Mouse (Mus musculus): ENCODE data around the gene Qser1. TPM values are rescaled to one million over a fixed set of nuclear protein-coding genes. Genes with fewer than 3 reads are reported as not detected.
A peak's percentile ranks its signal among the peaks of the same experiment; 100 is the strongest.
"Not testable (repeated sequence)": the region's sequence is repeated elsewhere in the genome, so short reads cannot be mapped to it uniquely, and the experiment has no call there.

Gene Qser1
- polyA plus RNA-seq, 1 experiment from 2014 or later: 18.6 TPM

DNA sequence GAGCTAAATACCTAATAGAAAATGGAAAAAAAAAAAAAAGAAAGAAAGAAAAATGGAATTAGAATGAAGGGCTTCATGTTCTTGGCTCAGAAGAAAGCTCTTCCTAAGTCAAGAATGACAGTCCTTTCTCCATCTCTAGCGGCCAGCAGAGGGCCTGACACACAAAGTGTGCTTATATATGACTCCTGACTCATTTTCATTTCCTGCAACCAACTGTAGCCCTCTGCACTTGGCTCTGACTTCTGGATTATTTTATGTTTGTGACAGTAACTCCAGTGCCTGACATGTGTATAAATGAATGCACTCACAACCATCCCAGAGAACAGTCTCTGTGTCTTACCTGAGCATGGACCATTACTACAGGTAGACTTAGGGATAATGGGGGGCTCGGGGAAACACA is 31.1 kb upstream of the Qser1 start:
- Histone ChIP-seq H3K27me3 (ENCODE audit: insufficient read depth, low read length) (peaks cover 14% of the 10 kb centered on the region; the same call in 1 of the 2 replicates), H3K9me3 (ENCODE audit: low read depth, low read length) (no peaks in the 10 kb centered on the region), H3K4me3 (ENCODE audit: low read depth, low read length) (no peak overlapping the region), H3K4me1 (ENCODE audit: insufficient read depth) (no peaks in the 10 kb centered on the region), H3K27ac (ENCODE audit: low read depth) (no peak overlapping the region), H3K9ac (no peak overlapping the region), H3K4me2 (no peak overlapping the region), H3K36me3 (ENCODE audit: insufficient read depth) (no peaks in the 10 kb centered on the region)
- 38% methylated on average over 2 of the region's 2 CpGs for WGBS
- DNase-seq: peak; percentile 67
- ATAC-seq (ENCODE audit: insufficient read depth): no peak
- TF ChIP-seq CTCF (IDR thresholded peaks at IDR 0.05; ENCODE audit: low read depth): peak; percentile 51

DNA sequence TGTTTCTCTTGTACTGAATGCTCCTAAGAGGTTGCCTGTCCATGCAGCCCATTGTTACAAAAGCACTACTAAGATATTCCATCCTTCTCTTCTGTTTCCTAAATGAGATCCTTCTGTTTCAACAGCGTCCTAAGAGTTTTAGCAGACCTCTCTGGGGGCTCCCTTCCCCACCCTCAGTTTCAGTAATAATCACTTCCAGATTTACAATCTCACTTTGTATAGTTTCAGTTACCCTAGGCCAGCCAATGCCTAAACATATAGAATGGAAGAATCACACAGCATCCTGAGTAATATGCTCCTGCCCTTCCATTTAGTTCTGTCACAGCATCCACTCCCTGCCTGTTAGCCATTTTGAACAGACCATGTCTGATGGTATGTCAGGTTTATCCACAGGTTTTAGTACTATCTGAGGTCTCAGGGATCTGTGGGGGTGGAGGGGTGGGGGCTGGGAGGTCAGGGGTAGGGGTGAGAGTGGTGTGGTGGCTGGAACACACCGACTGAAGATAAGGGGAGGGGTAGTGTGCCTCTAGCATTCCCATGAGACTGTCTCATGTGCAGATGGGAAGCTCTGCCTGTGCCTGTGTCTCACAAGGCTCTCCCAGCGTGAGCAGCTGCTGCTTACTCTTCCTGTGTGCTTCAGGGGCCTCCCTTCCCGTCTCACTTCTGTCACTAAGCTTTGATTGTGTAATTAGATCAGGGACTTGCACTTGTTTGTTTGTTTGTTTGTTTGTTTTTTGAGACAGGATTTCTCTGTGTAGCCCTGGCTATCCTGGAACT is 30.3 kb upstream of the Qser1 start:
- H3K27me3 ChIP-seq (ENCODE audit: insufficient read depth, low read length): peaks cover 14% of the 10 kb centered on the region; the same call in 1 of the 2 replicates
- DNase-seq: no peak
- TF ChIP-seq CTCF (IDR thresholded peaks at IDR 0.05; ENCODE audit: low read depth): no peak

DNA sequence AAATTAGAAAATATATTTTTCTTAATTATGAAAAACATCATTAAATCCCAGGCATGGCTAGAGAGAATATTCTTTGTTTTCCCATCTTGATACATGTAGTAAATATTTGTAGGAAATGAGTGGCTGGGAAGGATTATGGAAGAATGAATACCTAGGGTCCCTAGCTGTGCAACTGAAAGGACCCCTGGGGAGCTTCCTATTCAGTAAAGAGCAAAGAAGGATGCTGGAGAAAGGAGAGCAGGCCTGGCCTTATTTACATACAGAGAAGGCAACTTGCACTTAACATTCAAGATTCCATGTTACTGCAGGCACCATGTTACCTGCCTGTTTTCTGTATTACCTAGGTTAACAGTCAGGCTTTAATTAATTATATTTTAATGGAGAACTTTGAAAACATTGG is 26.0 kb upstream of the Qser1 start:
- Histone ChIP-seq H3K27me3 (ENCODE audit: insufficient read depth, low read length) (no peaks in the 10 kb centered on the region), H3K4me1 (ENCODE audit: insufficient read depth) (no peaks in the 10 kb centered on the region), H3K9me3 (ENCODE audit: low read depth, low read length) (no peaks in the 10 kb centered on the region), H3K27ac (ENCODE audit: low read depth) (no peak overlapping the region), H3K4me3 (ENCODE audit: low read depth, low read length) (no peak overlapping the region), H3K9ac (no peak overlapping the region), H3K36me3 (ENCODE audit: insufficient read depth) (no peaks in the 10 kb centered on the region), H3K4me2 (no peak overlapping the region)
- ATAC-seq (ENCODE audit: insufficient read depth) (no peak), DNase-seq (no peak)
- no peak for TF ChIP-seq CTCF (IDR thresholded peaks at IDR 0.05; ENCODE audit: low read depth)

More for the DNA sequence above, 30.3 kb upstream of the Qser1 start:
- H3K4me1 ChIP-seq (ENCODE audit: insufficient read depth): no peaks in the 10 kb centered on the region
- WGBS: 43% methylated on average over 4 of the region's 4 CpGs
- H3K4me2 ChIP-seq: no peak overlapping the region
- H3K9me3 ChIP-seq (ENCODE audit: low read depth, low read length): no peaks in the 10 kb centered on the region
- no peaks in the 10 kb centered on the region for H3K36me3 ChIP-seq (ENCODE audit: insufficient read depth)
- H3K9ac ChIP-seq: no peak overlapping the region
- no peak for ATAC-seq (ENCODE audit: insufficient read depth)
- H3K4me3 ChIP-seq (ENCODE audit: low read depth, low read length): no peak overlapping the region
- H3K27ac ChIP-seq (ENCODE audit: low read depth): no peak overlapping the region

DNA sequence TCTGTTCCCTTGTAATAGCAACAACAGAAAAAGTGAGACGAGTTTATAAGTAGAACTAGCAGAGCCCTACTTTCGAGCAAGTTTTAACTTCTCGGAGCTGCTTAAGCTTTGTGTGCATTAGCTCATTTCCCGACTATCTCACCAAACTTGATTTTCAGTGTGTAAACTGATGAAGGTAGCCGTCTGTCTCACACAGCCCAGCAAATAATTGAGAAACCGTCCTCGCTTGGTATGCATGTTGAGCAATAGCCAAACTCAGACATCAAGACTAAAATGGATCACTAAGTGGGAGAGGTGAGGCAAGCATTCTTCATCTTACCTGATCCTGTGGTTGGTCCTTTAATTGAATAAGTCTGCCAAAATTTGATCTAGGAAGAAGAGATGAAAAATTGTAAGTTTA is 25.2 kb upstream of the Qser1 start:
- ATAC-seq (ENCODE audit: insufficient read depth): no peak
- 66% methylated on average over 7 of the region's 7 CpGs for WGBS
- H3K36me3 ChIP-seq (ENCODE audit: insufficient read depth): no peaks in the 10 kb centered on the region
- H3K4me2 ChIP-seq: no peak overlapping the region
- no peak overlapping the region for H3K27ac ChIP-seq (ENCODE audit: low read depth)
- H3K4me3 ChIP-seq (ENCODE audit: low read depth, low read length): no peak overlapping the region
- no peaks in the 10 kb centered on the region for H3K27me3 ChIP-seq (ENCODE audit: insufficient read depth, low read length)
- no peak overlapping the region for H3K9ac ChIP-seq
- no peak for TF ChIP-seq CTCF (IDR thresholded peaks at IDR 0.05; ENCODE audit: low read depth)
- H3K9me3 ChIP-seq (ENCODE audit: low read depth, low read length): no peaks in the 10 kb centered on the region
- H3K4me1 ChIP-seq (ENCODE audit: insufficient read depth): no peaks in the 10 kb centered on the region
- peak; percentile 14 for DNase-seq

DNA sequence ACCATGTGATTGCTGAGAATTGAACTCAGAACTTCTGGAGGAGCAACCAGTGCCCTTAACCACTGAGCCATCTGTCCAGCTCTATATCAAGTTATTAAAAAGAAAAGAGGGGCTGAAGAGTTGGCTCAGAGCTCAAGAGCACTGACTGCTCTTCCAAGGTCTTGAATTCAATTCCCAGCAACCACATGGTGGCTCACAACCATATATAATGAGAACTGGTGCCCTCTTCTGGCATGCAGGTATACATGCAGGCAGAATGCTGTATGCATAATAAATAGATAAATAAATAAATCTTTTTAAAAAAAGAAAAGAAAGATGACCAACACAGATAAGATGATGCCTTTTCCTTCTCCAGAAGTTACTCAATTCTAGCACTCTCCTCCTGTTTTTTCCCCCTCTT is 24.4 kb upstream of the Qser1 start:
- Histone ChIP-seq H3K27me3 (ENCODE audit: insufficient read depth, low read length) (no peaks in the 10 kb centered on the region), H3K27ac (ENCODE audit: low read depth) (no peak overlapping the region), H3K9me3 (ENCODE audit: low read depth, low read length) (no peaks in the 10 kb centered on the region), H3K4me1 (ENCODE audit: insufficient read depth) (no peaks in the 10 kb centered on the region), H3K4me2 (no peak overlapping the region), H3K36me3 (ENCODE audit: insufficient read depth) (no peaks in the 10 kb centered on the region), H3K9ac (no peak overlapping the region), H3K4me3 (ENCODE audit: low read depth, low read length) (no peak overlapping the region)
- TF ChIP-seq CTCF (IDR thresholded peaks at IDR 0.05; ENCODE audit: low read depth): peak; percentile 8
- no peak for DNase-seq
- no peak for ATAC-seq (ENCODE audit: insufficient read depth)

DNA sequence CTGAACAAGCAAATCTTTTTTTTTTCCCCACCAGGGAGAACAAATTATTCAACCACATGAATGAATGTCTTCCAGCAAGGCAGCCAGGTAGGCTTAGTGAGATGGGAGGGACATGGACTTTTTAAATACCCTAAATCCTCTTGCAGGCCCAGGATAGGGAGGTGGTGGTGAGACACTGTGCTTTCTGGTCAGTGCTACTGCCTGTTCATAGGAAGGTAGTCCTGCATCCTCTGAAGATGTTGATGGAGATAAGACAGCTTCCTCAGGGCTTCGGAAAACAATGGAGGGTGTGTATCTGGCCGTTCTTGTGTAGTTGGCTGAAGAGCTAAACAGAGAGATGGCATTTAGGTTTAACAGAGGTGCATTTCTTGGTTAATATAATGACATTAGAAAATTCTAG is 15.9 kb upstream of the Qser1 start:
- H3K4me3 ChIP-seq (ENCODE audit: low read depth, low read length): no peak overlapping the region
- ATAC-seq (ENCODE audit: insufficient read depth) (no peak), DNase-seq (no peak)
- TF ChIP-seq CTCF (IDR thresholded peaks at IDR 0.05; ENCODE audit: low read depth): no peak
- H3K27ac ChIP-seq (ENCODE audit: low read depth): no peak overlapping the region
- no peak overlapping the region for H3K4me2 ChIP-seq
- 77% methylated on average over 2 of the region's 2 CpGs for WGBS
- H3K27me3 ChIP-seq (ENCODE audit: insufficient read depth, low read length): no peaks in the 10 kb centered on the region
- no peaks in the 10 kb centered on the region for H3K36me3 ChIP-seq (ENCODE audit: insufficient read depth)
- H3K9me3 ChIP-seq (ENCODE audit: low read depth, low read length): no peaks in the 10 kb centered on the region
- no peak overlapping the region for H3K9ac ChIP-seq
- H3K4me1 ChIP-seq (ENCODE audit: insufficient read depth): no peaks in the 10 kb centered on the region

DNA sequence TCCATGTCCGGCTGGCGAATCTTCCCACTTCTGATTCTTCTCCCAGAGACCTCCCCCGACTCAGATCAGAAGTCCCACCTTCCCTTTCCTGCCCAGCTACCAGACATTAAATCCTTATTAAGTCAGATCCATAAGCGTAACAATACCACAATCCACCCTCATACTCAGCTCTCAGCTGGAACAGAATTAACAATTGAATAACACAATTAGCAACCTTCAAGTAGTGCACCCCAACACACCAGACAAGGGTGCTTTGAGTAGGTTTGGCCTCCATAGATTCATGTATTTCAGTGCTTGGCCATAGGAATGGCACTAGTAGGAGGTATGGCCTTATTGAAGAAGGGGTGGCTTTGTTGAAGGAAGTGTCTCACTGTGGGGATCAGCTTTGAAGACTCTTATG is 9.6 kb upstream of the Qser1 start:
- no peaks in the 10 kb centered on the region for H3K4me1 ChIP-seq (ENCODE audit: insufficient read depth)
- H3K9me3 ChIP-seq (ENCODE audit: low read depth, low read length): no peaks in the 10 kb centered on the region
- WGBS: 90% methylated on average over 4 of the region's 4 CpGs
- H3K27me3 ChIP-seq (ENCODE audit: insufficient read depth, low read length): no peaks in the 10 kb centered on the region
- ATAC-seq (ENCODE audit: insufficient read depth) (no peak), DNase-seq (no peak)
- no peak overlapping the region for H3K4me2 ChIP-seq
- H3K4me3 ChIP-seq (ENCODE audit: low read depth, low read length): no peak overlapping the region
- no peak for TF ChIP-seq CTCF (IDR thresholded peaks at IDR 0.05; ENCODE audit: low read depth)
- no peak overlapping the region for H3K9ac ChIP-seq
- no peaks in the 10 kb centered on the region for H3K36me3 ChIP-seq (ENCODE audit: insufficient read depth)
- H3K27ac ChIP-seq (ENCODE audit: low read depth): no peak overlapping the region

DNA sequence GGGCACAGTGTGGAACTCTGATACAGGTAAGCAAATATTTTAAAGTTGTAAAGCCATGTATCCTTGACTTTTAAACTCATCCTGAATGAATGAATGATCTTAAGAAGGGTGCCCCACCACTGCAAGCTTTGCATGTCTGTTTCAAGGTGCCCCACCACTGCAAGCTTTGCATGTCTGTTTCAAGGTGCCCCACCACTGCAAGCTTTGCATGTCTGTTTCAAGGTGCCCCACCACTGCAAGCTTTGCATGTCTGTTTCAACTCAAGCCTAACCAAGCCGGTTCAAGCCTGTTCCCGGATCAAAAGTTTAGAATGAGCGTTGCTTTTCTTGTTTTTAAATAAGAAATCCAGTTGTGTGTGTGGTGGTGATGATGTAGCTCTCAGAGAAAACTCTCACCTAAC is 2.2 kb upstream of the Qser1 start:
- H3K4me1 ChIP-seq (ENCODE audit: insufficient read depth); H3K27ac ChIP-seq (ENCODE audit: low read depth); H3K36me3 ChIP-seq (ENCODE audit: insufficient read depth); ATAC-seq (ENCODE audit: insufficient read depth); H3K27me3 ChIP-seq (ENCODE audit: insufficient read depth, low read length); H3K9ac ChIP-seq; H3K9me3 ChIP-seq (ENCODE audit: low read depth, low read length); H3K4me3 ChIP-seq (ENCODE audit: low read depth, low read length); DNase-seq: not testable (repeated sequence)
- H3K4me2 ChIP-seq: 0 out of 2 replicates have a peak overlapping the region, but pooled peaks have one; percentile 15
- 85% methylated on average over 3 of the region's 3 CpGs for WGBS
